8 mouse cellular contexts compared by ENCODE assay signal in genomic region chr17:32283771-32284221, GRCm38 (mm10). TPM values are rescaled to one million over a fixed set of nuclear protein-coding genes. Genes with fewer than 3 reads are reported as not detected.
DNase-seq lines count a peak whose midpoint lies in the region; ATAC-seq and TF ChIP-seq lines count a peak whose summit lies in the region.

No protein-coding gene starts in this region.

- no peaks in the 10 kb centered on the region for H3K27me3 ChIP-seq in hindbrain, embryonic 13.5 days

- H3K4me3 ChIP-seq in hindbrain, embryonic 13.5 days = peak overlapping the region; percentile 94
- H3K4me3 ChIP-seq in left cerebral cortex, adult 2 months = peak overlapping the region; percentile 97

- ATAC-seq in hindbrain, embryonic 13.5 days (ENCODE audit: low FRiP score) = peak; percentile 68
- peak; percentile 89 for ATAC-seq in megakaryocyte, adult 5-6 weeks (ENCODE audit: poor library complexity, severe bottlenecking)

- no peaks in the 10 kb centered on the region for H3K36me3 ChIP-seq in hindbrain, embryonic 13.5 days

- TF ChIP-seq CTCF in left cerebral cortex, adult 2 months (IDR thresholded peaks at IDR 0.05) = no peak

- H3K4me2 ChIP-seq in hindbrain, embryonic 13.5 days = peak overlapping the region; percentile 87

- H3K4me1 ChIP-seq in hindbrain, embryonic 13.5 days (replicated peaks) = peaks cover 47% of the 10 kb centered on the region

- H3K9me3 ChIP-seq in hindbrain, embryonic 13.5 days = no peaks in the 10 kb centered on the region

- intact Hi-C loops in left cerebral cortex, adult 2 months (cut with DNase I) = loop anchor here (5.0 kb wide), 2 partner anchors 46 to 246 kb away; partner anchors contain the start of genes Hsf2bp and Rrp1b

- peak; percentile 73 for DNase-seq in R1 (ENCODE audit: low read depth, low spot score)
- peak; percentile 73 to 74 for DNase-seq in cerebellum, postnatal 10 days
- DNase-seq in frontal cortex, postnatal 25 days (ENCODE audit: low spot score in 2 of 2) = peak; percentile 29 to 30
- peak in 1 of 2 experiments; percentile 39 for DNase-seq in left cerebral cortex, adult 2 months (ENCODE audit: extremely low spot score in 1 of 2, low spot score in 2 of 2)
- peak; percentile 21 for DNase-seq in retina, postnatal 7 days (ENCODE audit: low read depth, low spot score)
- DNase-seq in urinary bladder, postnatal 14 days (ENCODE audit: low spot score) = peak; percentile 58

- H3K27ac ChIP-seq in hindbrain, embryonic 13.5 days = peak overlapping the region; percentile 100
- H3K27ac ChIP-seq in left cerebral cortex, adult 2 months = peak overlapping the region; percentile 95

- WGBS in hindbrain, embryonic 13.5 days = under 1% methylated on average over 38 of the region's 41 CpGs

- peak overlapping the region; percentile 98 for H3K9ac ChIP-seq in hindbrain, embryonic 13.5 days

RNA-seq across cellular contexts. Expression of gene Brd4, which starts 0.7 kb away (rescaled TPM):
- polyA plus RNA-seq in hindbrain, embryonic 13.5 days (2015; fragmentation: Nextera tagmentation; extraction: Ambion mirVana) = 81.8 and 83.9 TPM in 2 replicates
- total RNA-seq in left cerebral cortex, adult 2 months (2021) = 100 to 1,000 TPM; 121 to 138 TPM
- total RNA-seq in megakaryocyte, adult 5-6 weeks (2015) = 128 and 143 TPM in 2 replicates
- 20.7 and 30.3 TPM in 2 replicates for total RNA-seq in megakaryocyte, adult 5-6 weeks (2017)

RNA-seq across cellular contexts. Expression of gene Akap8, which starts 37.2 kb away (rescaled TPM):
- polyA plus RNA-seq in hindbrain, embryonic 13.5 days (2015; fragmentation: Nextera tagmentation; extraction: Ambion mirVana) = 109 TPM in 2 replicates
- 100 to 1,000 TPM in 1 of 2 experiments, 10 to 100 TPM in 1; 99.6 to 110 TPM for total RNA-seq in left cerebral cortex, adult 2 months (2021)
- total RNA-seq in megakaryocyte, adult 5-6 weeks (2015) = 43.5 and 49.8 TPM in 2 replicates
- 91.5 and 103 TPM in 2 replicates for total RNA-seq in megakaryocyte, adult 5-6 weeks (2017)
